Mouse (Mus musculus) neural tube, embryonic 12.5 days (tissue): ENCODE results near the gene Cited2. TPM values are rescaled to one million over a fixed set of nuclear protein-coding genes. Genes with fewer than 3 reads are reported as not detected.

ENCODE experiments used
- ATAC-seq: fragments of 200-750 bp; cut with Nextera tagmentation; 2 replicates; pipeline ENCODE4 v1.8.0; 2017; ENCODE audit warnings: low read depth, mild to moderate bottlenecking, moderate TSS enrichment, moderate library complexity; ENCODE audit not compliant: low FRiP score
- H3K27ac ChIP-seq: fragments of 300-500 bp; sonication (generic); 2 replicates; pipeline ENCODE4 v1.5.1; 2016
- H3K27me3 ChIP-seq: fragments of 300-500 bp; sonication (generic); replicated peaks from 2 replicates; pipeline ENCODE4 v1.6.1; 2016; ENCODE audit warnings: mild to moderate bottlenecking
- H3K36me3 ChIP-seq: fragments of 300-500 bp; sonication (generic); 2 replicates; pipeline ENCODE4 v1.6.1; 2016; ENCODE audit warnings: mild to moderate bottlenecking
- H3K4me1 ChIP-seq: fragments of 300-500 bp; sonication (generic); 2 replicates; pipeline ENCODE4 v1.6.1; 2016
- H3K4me2 ChIP-seq: fragments of 300-500 bp; sonication (generic); replicated peaks from 2 replicates; pipeline ENCODE4 v1.6.1; 2016; ENCODE audit warnings: mild to moderate bottlenecking
- H3K4me3 ChIP-seq: fragments of 300-500 bp; sonication (generic); 2 replicates; pipeline ENCODE4 v1.5.1; 2016
- H3K9ac ChIP-seq: fragments of 300-500 bp; sonication (generic); 2 replicates; pipeline ENCODE4 v1.6.1; 2016; ENCODE audit warnings: mild to moderate bottlenecking
- H3K9me3 ChIP-seq: fragments of 300-500 bp; sonication (generic); 2 replicates; pipeline ENCODE4 v1.6.1; 2016; ENCODE audit warnings: mild to moderate bottlenecking
- WGBS: fragments of 180-500 bp; shearing (Covaris S2); methylation state at CpG from one replicate; pipeline ENCODE4 v1.1.7; 2016; 5-methylcytosine and 5-hydroxymethylcytosine counted together
- polyA plus RNA-seq: library from polyadenylated mRNA; unstranded; fragments of >200 nt; fragmentation: Nextera tagmentation; extraction: Ambion mirVana; gene quantifications from 2 replicates; pipeline ENCODE4 v1.2.1, GENCODE M21; 2016

Gene Cited2
- polyA plus RNA-seq, 1 experiment from 2014 or later = 102 TPM

DNA sequence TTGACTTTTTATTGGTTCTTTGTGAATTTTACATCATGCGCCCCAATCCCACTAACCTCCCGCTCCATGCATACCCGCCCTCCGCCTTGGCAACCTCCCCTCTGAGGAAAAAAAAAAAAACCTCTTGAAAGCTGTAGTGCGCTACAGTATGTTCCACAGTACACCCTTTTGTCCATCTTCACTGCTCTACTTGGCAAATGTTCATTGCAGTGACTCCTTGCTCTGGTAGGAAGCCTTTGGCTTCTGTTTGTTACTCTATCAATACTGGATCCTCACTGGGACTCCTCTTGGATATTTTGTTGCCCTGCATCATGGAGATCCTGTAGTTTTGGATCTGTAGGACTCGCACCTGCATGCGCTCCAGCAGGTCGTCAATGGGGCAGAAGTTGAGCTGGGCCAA lies 39.9 kb downstream of the Cited2 start:
- no peak overlapping the region for H3K9ac ChIP-seq
- ATAC-seq = no peak
- no peaks in the 10 kb centered on the region for H3K27me3 ChIP-seq
- 91% methylated on average over 8 of the region's 8 CpGs for WGBS
- H3K27ac ChIP-seq = no peak overlapping the region
- no peaks in the 10 kb centered on the region for H3K9me3 ChIP-seq
- H3K36me3 ChIP-seq = no peaks in the 10 kb centered on the region
- H3K4me3 ChIP-seq = no peak overlapping the region
- no peaks in the 10 kb centered on the region for H3K4me1 ChIP-seq
- H3K4me2 ChIP-seq = no peak overlapping the region

DNA sequence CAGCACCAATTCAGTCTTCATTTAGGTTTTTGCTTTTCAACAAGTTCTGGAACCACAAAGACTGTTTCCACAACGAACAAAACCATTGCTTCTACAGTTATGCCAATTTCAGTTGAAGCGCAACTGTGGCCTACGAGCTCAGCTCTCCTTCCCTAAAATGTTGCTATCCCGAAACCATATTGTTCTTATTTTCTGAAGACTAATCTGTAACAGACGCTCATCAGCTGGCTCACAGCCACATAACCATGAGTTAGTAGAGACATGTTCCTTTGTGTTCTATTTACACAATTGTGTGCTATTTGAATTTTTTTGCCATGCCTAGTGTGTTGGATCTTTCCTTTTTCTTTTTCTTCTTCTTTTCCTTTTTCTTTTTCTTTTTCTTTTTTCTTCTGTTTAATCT lies 46.8 kb downstream of the Cited2 start:
- Histone ChIP-seq H3K4me1 (no peaks in the 10 kb centered on the region), H3K4me2 (no peak overlapping the region), H3K27ac (no peak overlapping the region), H3K36me3 (no peaks in the 10 kb centered on the region), H3K4me3 (no peak overlapping the region), H3K9ac (no peak overlapping the region), H3K27me3 (no peaks in the 10 kb centered on the region), H3K9me3 (no peaks in the 10 kb centered on the region)
- ATAC-seq = no peak
- 83% methylated on average over 5 of the region's 5 CpGs for WGBS

DNA sequence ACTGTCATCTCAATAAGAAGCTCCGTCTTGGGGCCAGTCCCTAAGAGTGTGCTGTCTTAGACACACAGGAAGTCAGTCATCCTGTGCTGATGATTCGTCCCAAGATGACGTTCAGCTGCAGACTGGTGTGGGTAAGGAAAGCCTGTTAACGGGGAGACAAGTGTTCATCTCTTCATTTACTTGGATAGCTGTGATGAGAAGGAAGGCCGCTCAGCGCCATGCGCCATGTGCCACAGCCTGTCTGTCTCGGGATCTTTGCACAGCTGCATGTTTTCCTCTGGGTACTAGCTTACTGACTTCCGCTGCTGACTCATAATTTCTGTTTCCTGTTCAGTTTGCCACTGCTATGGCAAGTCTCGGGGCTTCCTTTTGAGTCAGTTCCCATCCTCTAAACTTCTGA lies 49.3 kb downstream of the Cited2 start:
- 86% methylated on average over 10 of the region's 10 CpGs for WGBS
- Histone ChIP-seq H3K4me1 (no peaks in the 10 kb centered on the region), H3K27me3 (no peaks in the 10 kb centered on the region), H3K36me3 (no peaks in the 10 kb centered on the region), H3K9ac (no peak overlapping the region), H3K27ac (no peak overlapping the region), H3K9me3 (no peaks in the 10 kb centered on the region), H3K4me3 (no peak overlapping the region), H3K4me2 (no peak overlapping the region)
- no peak for ATAC-seq

DNA sequence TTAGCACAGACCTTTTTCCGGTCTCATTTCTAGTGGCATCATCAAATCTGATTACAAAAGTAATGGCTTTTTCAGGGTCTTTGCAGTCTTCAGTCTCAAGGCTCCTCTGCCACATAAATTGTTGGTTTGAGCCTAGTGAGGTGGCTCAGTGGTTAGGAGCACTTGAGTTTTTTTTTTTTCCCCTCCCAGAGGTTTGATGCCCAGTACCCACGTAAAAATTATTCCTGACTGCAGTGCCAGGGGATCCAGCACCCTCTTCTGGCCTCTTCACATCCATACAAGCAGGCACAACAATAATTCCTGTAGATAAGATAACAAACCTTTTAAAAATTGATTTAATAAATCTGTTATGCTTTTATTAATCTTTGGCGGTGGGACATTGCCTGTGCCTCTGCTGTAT lies 51.3 kb downstream of the Cited2 start:
- no peak overlapping the region for H3K4me2 ChIP-seq
- H3K9me3 ChIP-seq = no peaks in the 10 kb centered on the region
- no peak for ATAC-seq
- no peak overlapping the region for H3K9ac ChIP-seq
- no peak overlapping the region for H3K4me3 ChIP-seq
- H3K4me1 ChIP-seq = no peaks in the 10 kb centered on the region
- WGBS = 86% methylated on average over 3 of the region's 3 CpGs
- no peaks in the 10 kb centered on the region for H3K36me3 ChIP-seq
- no peaks in the 10 kb centered on the region for H3K27me3 ChIP-seq
- no peak overlapping the region for H3K27ac ChIP-seq

DNA sequence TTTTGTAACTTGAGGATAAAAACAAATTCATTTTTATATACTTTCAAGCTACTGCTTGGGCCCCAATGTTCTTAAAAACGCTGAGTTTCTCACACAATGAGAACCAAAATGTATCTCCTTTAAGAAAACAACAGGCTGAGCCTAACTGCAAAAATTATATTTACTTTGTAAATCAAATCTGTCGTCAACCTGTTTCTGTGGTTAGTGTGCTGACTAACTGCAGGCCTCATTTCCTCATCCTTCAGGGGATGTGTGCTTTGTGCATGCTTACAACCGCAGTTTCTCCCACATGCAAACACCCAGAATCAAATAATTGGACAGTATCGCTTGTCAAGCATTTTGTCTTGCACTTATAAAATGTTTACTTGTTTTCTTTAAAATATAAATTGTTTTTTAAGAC lies 52.1 kb downstream of the Cited2 start:
- Histone ChIP-seq H3K36me3 (no peaks in the 10 kb centered on the region), H3K4me2 (no peak overlapping the region), H3K9ac (no peak overlapping the region), H3K4me1 (no peaks in the 10 kb centered on the region), H3K27ac (no peak overlapping the region), H3K4me3 (no peak overlapping the region), H3K9me3 (no peaks in the 10 kb centered on the region), H3K27me3 (no peaks in the 10 kb centered on the region)
- WGBS = 82% methylated on average over 4 of the region's 4 CpGs
- ATAC-seq = no peak

Other genes starting within 250 kb of the Cited2 start
- gene Txlnb, start 73.0 kb downstream of the Cited2 start, polyA plus RNA-seq = 3.8 and 4.0 TPM in 2 replicates
- gene Heca, start 224.8 kb downstream of the Cited2 start, polyA plus RNA-seq = 4.1 TPM in 2 replicates